Mouse (Mus musculus) olfactory bulb, adult 2 months (tissue): ENCODE results near the gene Cntnap1.

Experiments
- CTCF ChIP-seq: fragments of 200-500 bp; IDR thresholded peaks from 2 replicates; pipeline ENCODE4 v1.5.1; 2012; ENCODE audit warnings: low read depth, mild to moderate bottlenecking, low read length, moderate library complexity; ENCODE audit not compliant: insufficient read depth
- POLR2A ChIP-seq: fragments of 200-500 bp; IDR thresholded peaks from 2 replicates; pipeline ENCODE4 v1.6.1; 2012; ENCODE audit warnings: mild to moderate bottlenecking, low read depth, low read length, moderate library complexity; ENCODE audit not compliant: insufficient read depth

DNA sequence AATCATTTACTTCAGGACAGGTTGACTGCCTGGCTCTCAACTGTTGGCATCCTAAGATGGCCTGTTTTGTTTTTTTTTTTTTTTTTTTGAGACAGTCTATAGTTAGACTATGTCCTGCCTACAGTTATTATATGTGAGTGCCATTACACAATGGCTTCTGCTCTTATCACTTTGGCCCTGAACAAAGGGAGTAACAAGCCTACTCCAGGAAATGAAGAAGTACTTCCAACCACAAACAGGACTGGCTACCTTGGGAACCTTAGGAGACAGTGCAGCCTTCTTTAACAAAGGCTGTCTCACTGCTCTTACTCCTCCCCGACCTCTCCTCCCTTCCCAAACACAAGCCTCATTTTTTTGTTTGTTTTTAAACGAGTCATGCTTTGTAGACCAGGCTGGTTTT is 50.5 kb downstream of the Cntnap1 start:
- TF ChIP-seq POLR2A (no peak), CTCF (no peak)
